8 mouse cellular contexts compared by ENCODE assay signal in the genomic region with DNA sequence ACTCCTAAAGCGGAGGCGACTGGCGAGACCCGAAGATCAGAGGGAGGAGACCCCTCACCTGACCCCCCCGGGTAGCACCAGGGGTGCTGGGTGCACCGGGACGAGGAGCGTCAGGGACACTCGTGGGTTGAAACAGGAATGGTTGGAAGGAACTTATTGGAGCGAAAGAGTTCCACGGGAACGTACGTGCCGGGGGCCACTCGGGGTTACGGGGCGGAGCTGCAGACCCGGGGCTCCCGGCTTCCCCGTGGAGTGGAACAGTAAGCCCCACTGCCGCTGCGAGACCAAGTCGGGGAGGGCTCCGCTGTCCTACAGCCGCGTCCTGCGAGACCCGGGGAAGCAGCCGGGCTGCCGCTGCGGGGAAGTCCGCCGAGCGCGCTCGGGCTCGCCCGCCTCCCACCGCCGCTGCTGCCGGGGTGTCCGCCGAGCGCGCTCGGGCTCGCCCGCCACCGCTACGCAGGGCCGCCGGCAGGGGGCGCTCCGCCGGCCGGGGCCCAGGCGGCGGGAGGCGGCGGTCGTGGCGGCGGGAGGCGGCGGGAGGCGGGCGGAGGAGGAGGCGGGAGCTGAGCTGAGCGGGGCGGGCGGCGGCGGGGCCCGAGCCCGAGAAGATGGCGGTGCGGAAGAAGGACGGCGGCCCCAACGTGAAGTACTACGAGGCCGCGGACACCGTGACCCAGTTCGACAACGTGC. TPM values are rescaled to one million over a fixed set of nuclear protein-coding genes. Genes with fewer than 3 reads are reported as not detected.
DNase-seq lines count a peak whose midpoint lies in the region; ATAC-seq lines count a peak whose summit lies in the region.

A gene (plus strand): TSS at position 530 of the 690 bp plus-strand sequence.

- peak; percentile 90 for DNase-seq in Muller cell, postnatal 12 days (ENCODE audit: inconsistent ontology term)
- peak; percentile 92 to 95 for DNase-seq in cerebellum, postnatal 10 days
- peak; percentile 59 to 63 for DNase-seq in frontal cortex, postnatal 14 days (ENCODE audit: low spot score in 2 of 2)
- DNase-seq in layer of hippocampus, postnatal 14 days (ENCODE audit: low spot score in 2 of 2), result peak; percentile 74 to 80
- peak; percentile 89 for DNase-seq in lung, postnatal 10 days
- DNase-seq in ovary, postnatal 14 days (ENCODE audit: low spot score), result peak; percentile 80
- peak; percentile 90 for DNase-seq in thymus, postnatal 14 days

- H3K27me3 ChIP-seq in hindbrain, embryonic 12.5 days, result no peaks in the 10 kb centered on the region

- peak within 1 kb of the TSS; percentile 98 for H3K27ac ChIP-seq in hindbrain, embryonic 12.5 days

- H3K36me3 ChIP-seq in hindbrain, embryonic 12.5 days, result peaks cover 24% of the 10 kb centered on the region

- peak within 1 kb of the TSS; percentile 100 for H3K9ac ChIP-seq in hindbrain, embryonic 12.5 days

- peak within 1 kb of the TSS; percentile 68 for H3K4me2 ChIP-seq in hindbrain, embryonic 12.5 days (replicated peaks)

- peak; percentile 80 for ATAC-seq in hindbrain, embryonic 12.5 days (ENCODE audit: low FRiP score)

- WGBS in hindbrain, embryonic 12.5 days, result under 1% methylated on average over 79 of the region's 86 CpGs

- H3K4me1 ChIP-seq in hindbrain, embryonic 12.5 days, result peaks cover 12% of the 10 kb centered on the region

- H3K4me3 ChIP-seq in hindbrain, embryonic 12.5 days, result peak within 1 kb of the TSS; percentile 91

- H3K9me3 ChIP-seq in hindbrain, embryonic 12.5 days (replicated peaks), result no peaks in the 10 kb centered on the region

RNA-seq across cellular contexts. Expression of the gene that starts here (rescaled TPM):
- polyA plus RNA-seq in hindbrain, embryonic 12.5 days (2016; fragmentation: Nextera tagmentation; extraction: Ambion mirVana), result 195 and 215 TPM in 2 replicates
- total RNA-seq in layer of hippocampus, postnatal 14 days (2021), result 100 to 1,000 TPM; 208 to 212 TPM

Comparison
In these comparisons a context has a peak if more than half of its experiments do, and no peak if none do; other contexts are left out.
1. Peak in every context shown above with its lines: DNase-seq, ATAC-seq, H3K4me3 ChIP-seq and H3K27ac ChIP-seq.